Mouse (Mus musculus) G1E (cell line): ENCODE results near the gene Spata5.

ENCODE experiments used
- CTCF ChIP-seq: IDR thresholded peaks from 2 replicates; pipeline ENCODE4 v1.5.1; 2012; ENCODE audit warnings: low read depth, low read length, inconsistent platforms, mixed read lengths
- POLR2AphosphoS5 ChIP-seq: IDR thresholded peaks from 2 replicates; pipeline ENCODE4 v1.6.1; 2012; ENCODE audit warnings: low read depth, low read length, inconsistent platforms; ENCODE audit not compliant: insufficient replicate concordance
- TAL1 ChIP-seq: conservative IDR thresholded peaks from 2 replicates; pipeline ENCODE4 v1.6.1; 2012; ENCODE audit warnings: low read depth, low read length, inconsistent platforms, mixed read lengths

DNA sequence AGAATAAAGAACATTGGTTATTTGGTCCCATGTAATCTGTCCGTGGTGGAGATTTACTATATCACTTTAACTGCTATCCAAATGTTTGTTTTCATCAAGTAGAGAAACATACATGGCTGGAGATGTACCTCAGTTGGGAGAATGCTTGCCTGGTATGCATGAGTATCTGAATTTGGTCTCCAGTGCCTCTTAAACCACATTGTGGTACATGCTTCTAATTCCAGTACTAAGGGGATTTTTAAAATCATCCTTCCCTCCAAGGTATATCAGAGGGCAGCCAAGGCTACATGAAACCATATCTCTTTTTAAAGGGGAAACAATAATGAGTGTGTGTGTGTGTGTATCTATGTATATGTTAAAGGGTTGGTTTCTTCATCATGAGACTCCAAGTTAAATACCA is 60.1 kb downstream of the Spata5 start:
- TF ChIP-seq TAL1 (no peak), POLR2AphosphoS5 (no peak), CTCF (no peak)
